ENCODE assay signal across 26 mouse cellular contexts in the genomic region with DNA sequence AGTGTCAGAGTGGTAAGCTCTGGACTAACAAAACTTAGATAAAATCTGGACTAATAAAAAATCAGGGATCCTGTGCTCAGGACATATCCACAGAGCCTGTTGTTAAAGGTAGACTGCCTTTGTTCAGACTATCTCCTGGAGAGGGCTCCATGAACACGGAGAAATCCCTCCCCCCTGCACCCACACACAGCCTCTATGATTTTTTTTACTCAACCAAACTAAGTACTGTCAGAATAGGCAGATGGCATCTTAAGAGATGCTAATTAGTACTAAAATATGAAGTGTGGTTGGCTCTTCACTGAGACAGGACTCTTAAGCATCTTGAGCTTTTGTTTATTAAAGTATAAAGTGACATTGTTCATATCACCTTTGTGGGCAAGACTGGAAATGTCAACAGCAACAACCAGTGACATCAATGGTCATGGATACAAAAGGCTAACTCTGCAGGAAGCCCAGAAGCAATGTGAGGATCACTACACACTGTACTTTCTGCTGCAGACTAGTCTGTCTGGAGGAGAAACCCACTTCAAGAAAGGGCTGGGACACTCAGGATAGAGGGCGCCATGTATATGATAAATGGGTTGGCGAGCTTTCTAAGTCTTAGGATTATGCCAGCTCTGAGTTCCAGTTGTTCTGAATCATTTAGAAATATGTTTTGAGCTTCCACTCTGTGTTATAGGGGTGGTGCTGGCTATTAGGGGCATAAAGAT. TPM values are rescaled to one million over a fixed set of nuclear protein-coding genes. Genes with fewer than 3 reads are reported as not detected.
DNase-seq lines count a peak whose midpoint lies in the region; ATAC-seq lines count a peak whose summit lies in the region.
"Had no signal": no experiment of that assay in that cellular context is flagged by ENCODE, and none has a peak within 500 bp of the region (broad histone marks: within the 10 kb centered on the region; RNA-seq: fewer than 3 reads in every experiment).

No protein-coding gene starts in this region.

- H3K9me3 ChIP-seq in forebrain, embryonic 13.5 days (replicated peaks) = no peaks in the 10 kb centered on the region
- no peaks in the 10 kb centered on the region for H3K9me3 ChIP-seq in forebrain, embryonic 10.5 days
- H3K9me3 ChIP-seq: heart, embryonic 15.5 days; limb, embryonic 12.5 days; liver, embryonic 12.5 days; midbrain, embryonic 15.5 days had no signal

- no peak overlapping the region for H3K4me3 ChIP-seq in forebrain, embryonic 13.5 days
- no peak overlapping the region for H3K4me3 ChIP-seq in forebrain, embryonic 10.5 days
- H3K4me3 ChIP-seq: heart, adult 2 months; heart, embryonic 15.5 days; limb, embryonic 12.5 days; liver, embryonic 12.5 days; midbrain, embryonic 15.5 days; myocyte had no signal

- H3K4me2 ChIP-seq in forebrain, embryonic 13.5 days = no peak overlapping the region
- H3K4me2 ChIP-seq: heart, embryonic 15.5 days; limb, embryonic 12.5 days; liver, embryonic 12.5 days; midbrain, embryonic 15.5 days had no signal

- ATAC-seq in forebrain, embryonic 13.5 days = peak; percentile 76; the same call in 1 of the 2 replicates
- ATAC-seq: activated CD4-positive, CD25-positive, alpha-beta regulatory T cell, adult 4 months; CD4-positive, CD25-positive, alpha-beta regulatory T cell, adult 4 months; hindbrain, embryonic 16.5 days; intestine, postnatal 0 days; liver, embryonic 12.5 days; midbrain, embryonic 15.5 days had no signal

- no peaks in the 10 kb centered on the region for H3K36me3 ChIP-seq in forebrain, embryonic 13.5 days (ENCODE audit: poor library complexity, severe bottlenecking)
- no peaks in the 10 kb centered on the region for H3K36me3 ChIP-seq in forebrain, embryonic 10.5 days (replicated peaks)
- H3K36me3 ChIP-seq: heart, embryonic 15.5 days; limb, embryonic 12.5 days; liver, embryonic 12.5 days; midbrain, embryonic 15.5 days had no signal

- no peaks in the 10 kb centered on the region for H3K4me1 ChIP-seq in forebrain, embryonic 13.5 days
- H3K4me1 ChIP-seq in forebrain, embryonic 10.5 days = peaks cover 8% of the 10 kb centered on the region
- H3K4me1 ChIP-seq: limb, embryonic 12.5 days; liver, embryonic 12.5 days; midbrain, embryonic 15.5 days had no signal

- no peak overlapping the region for H3K27ac ChIP-seq in forebrain, embryonic 13.5 days
- H3K27ac ChIP-seq in forebrain, embryonic 10.5 days = no peak overlapping the region
- H3K27ac ChIP-seq: heart, adult 2 months; heart, embryonic 15.5 days; kidney, postnatal 0 days; limb, embryonic 12.5 days; liver, embryonic 12.5 days; midbrain, embryonic 15.5 days had no signal

- no peaks in the 10 kb centered on the region for H3K27me3 ChIP-seq in forebrain, embryonic 13.5 days
- no peaks in the 10 kb centered on the region for H3K27me3 ChIP-seq in forebrain, embryonic 10.5 days (ENCODE audit: poor library complexity, severe bottlenecking)
- H3K27me3 ChIP-seq: heart, embryonic 15.5 days; limb, embryonic 12.5 days; liver, embryonic 12.5 days; midbrain, embryonic 15.5 days had no signal

- intact Hi-C loops in left cerebral cortex, postnatal 14 days (cut with DNase I) = no loop called here
- intact Hi-C loops in left cerebral cortex, postnatal 4 days (cut with DNase I) = no loop called here
- intact Hi-C loops in left cerebral cortex, postnatal 25 days (cut with DNase I) = no loop called here

- no peak for DNase-seq in forebrain, embryonic 10.5 days (ENCODE audit: extremely low spot score, low spot score)
- DNase-seq in left cerebral cortex, postnatal 14 days (ENCODE audit: low spot score in 2 of 2) = peak; percentile 20 to 39
- DNase-seq in left cerebral cortex, postnatal 4 days = no peak
- DNase-seq in left cerebral cortex, postnatal 25 days (ENCODE audit: low spot score in 2 of 2) = peak; percentile 11 to 74
- DNase-seq in thymus, postnatal 25 days = no peak
- no peak for DNase-seq in kidney, adult 11 months
- DNase-seq: adrenal gland, postnatal 10 days; cerebellum, adult 11-12 months; cerebellum, postnatal 14 days; heart, adult 2 months; lung, adult 2 months; lung, postnatal 36 days; thymus, postnatal 14 days had no signal

- no peak overlapping the region for H3K9ac ChIP-seq in forebrain, embryonic 13.5 days
- H3K9ac ChIP-seq: heart, embryonic 15.5 days; limb, embryonic 12.5 days; liver, embryonic 12.5 days; midbrain, embryonic 15.5 days had no signal

- 79% methylated on average over 3 of the region's 3 CpGs for WGBS in forebrain, embryonic 13.5 days
- WGBS in forebrain, embryonic 10.5 days = 89% methylated on average over 3 of the region's 3 CpGs

RNA-seq across cellular contexts. Expression of gene Me3, which starts 41.5 kb away (rescaled TPM):
- 1.5 and 1.6 TPM in 2 replicates for polyA plus RNA-seq in forebrain, embryonic 13.5 days (2015; fragmentation: Nextera tagmentation; extraction: Ambion mirVana)
- 2.2 and 2.4 TPM in 2 replicates for polyA plus RNA-seq in forebrain, embryonic 10.5 days (2016; fragmentation: Nextera tagmentation; extraction: Ambion mirVana)
- total RNA-seq in left cerebral cortex, postnatal 14 days (2021) = 10 to 100 TPM; 80.8 to 94.6 TPM
- total RNA-seq in left cerebral cortex, postnatal 4 days (2021) = 10 to 100 TPM; 26.5 to 31.7 TPM
- 100 to 1,000 TPM in 1 of 2 experiments, 10 to 100 TPM in 1; 93.5 to 100 TPM for total RNA-seq in left cerebral cortex, postnatal 25 days (2021)
- total RNA-seq: hematopoietic stem cell, adult 5-6 weeks; megakaryocyte-erythroid progenitor cell, adult 5-6 weeks had no signal

Comparison
In these comparisons a context has a peak if more than half of its experiments do, and no peak if none do; other contexts are left out.
1. DNase-seq: peak in left cerebral cortex, postnatal 14 days (2 of 2) and left cerebral cortex, postnatal 25 days (2 of 2); none in forebrain, embryonic 10.5 days (single experiment), left cerebral cortex, postnatal 4 days (single experiment), thymus, postnatal 25 days (single experiment) and kidney, adult 11 months (single experiment).